Mouse (Mus musculus): ENCODE data around the gene Tnfsf11.

Tnfsf11 gene

GRCm38 (mm10) chr14:78287906-78288800 is 19.7 kb downstream of the Tnfsf11 start:
- peak; percentile 34 for DNase-seq (ENCODE audit: low read depth, low spot score)

GRCm38 (mm10) chr14:78286011-78286548 is 21.8 kb downstream of the Tnfsf11 start:
- DNase-seq (ENCODE audit: low read depth, low spot score), result no peak

GRCm38 (mm10) chr14:78282490-78282889 is 25.4 kb downstream of the Tnfsf11 start:
- no peak for DNase-seq (ENCODE audit: low read depth, low spot score)

- no peak for DNase-seq (ENCODE audit: low read depth, low spot score)
Observed at GRCm38 (mm10) chr14:78276395-78276930, 31.4 kb downstream of the Tnfsf11 start.

GRCm38 (mm10) chr14:78274851-78275250 is 33.0 kb downstream of the Tnfsf11 start:
- no peak for DNase-seq (ENCODE audit: low read depth, low spot score)

- no peak for DNase-seq (ENCODE audit: low read depth, low spot score)
Observed at GRCm38 (mm10) chr14:78274146-78274545, 33.7 kb downstream of the Tnfsf11 start.

- DNase-seq (ENCODE audit: low read depth, low spot score), result peak; percentile 63
Observed at GRCm38 (mm10) chr14:78273571-78273970, 34.3 kb downstream of the Tnfsf11 start.

- no peak for DNase-seq (ENCODE audit: low read depth, low spot score)
Observed at GRCm38 (mm10) chr14:78264876-78265275, 43.0 kb downstream of the Tnfsf11 start.

- no peak for DNase-seq (ENCODE audit: low read depth, low spot score)
Observed at GRCm38 (mm10) chr14:78262596-78262995, 45.2 kb downstream of the Tnfsf11 start.

- DNase-seq (ENCODE audit: low read depth, low spot score), result no peak
Observed at GRCm38 (mm10) chr14:78261246-78261645, 46.6 kb downstream of the Tnfsf11 start.

GRCm38 (mm10) chr14:78254017-78254416 is 53.8 kb downstream of the Tnfsf11 start:
- no peak for DNase-seq (ENCODE audit: low read depth, low spot score)

- DNase-seq (ENCODE audit: low read depth, low spot score), result no peak
Observed at GRCm38 (mm10) chr14:78246601-78247000, 61.2 kb downstream of the Tnfsf11 start.

- no peak for DNase-seq (ENCODE audit: low read depth, low spot score)
Observed at GRCm38 (mm10) chr14:78244811-78245210, 63.0 kb downstream of the Tnfsf11 start.

- no peak for DNase-seq (ENCODE audit: low read depth, low spot score)
Observed at GRCm38 (mm10) chr14:78239346-78239745, 68.5 kb downstream of the Tnfsf11 start.

GRCm38 (mm10) chr14:78237238-78237637 is 70.6 kb downstream of the Tnfsf11 start:
- DNase-seq (ENCODE audit: low read depth, low spot score), result no peak

GRCm38 (mm10) chr14:78236144-78236543 is 71.7 kb downstream of the Tnfsf11 start:
- DNase-seq (ENCODE audit: low read depth, low spot score), result no peak

GRCm38 (mm10) chr14:78235296-78235695 is 72.5 kb downstream of the Tnfsf11 start:
- no peak for DNase-seq (ENCODE audit: low read depth, low spot score)

GRCm38 (mm10) chr14:78229012-78229411 is 78.8 kb downstream of the Tnfsf11 start:
- no peak for DNase-seq (ENCODE audit: low read depth, low spot score)
